Mouse (Mus musculus) A20 (cell line): ENCODE results near the gene Col6a2.

Source experiments
- DNase-seq: peaks from one replicate; pipeline ENCODE4 v3.0.0-alpha.2; 2011; ENCODE audit warnings: low read depth, low spot score

Col6a2 gene

DNA sequence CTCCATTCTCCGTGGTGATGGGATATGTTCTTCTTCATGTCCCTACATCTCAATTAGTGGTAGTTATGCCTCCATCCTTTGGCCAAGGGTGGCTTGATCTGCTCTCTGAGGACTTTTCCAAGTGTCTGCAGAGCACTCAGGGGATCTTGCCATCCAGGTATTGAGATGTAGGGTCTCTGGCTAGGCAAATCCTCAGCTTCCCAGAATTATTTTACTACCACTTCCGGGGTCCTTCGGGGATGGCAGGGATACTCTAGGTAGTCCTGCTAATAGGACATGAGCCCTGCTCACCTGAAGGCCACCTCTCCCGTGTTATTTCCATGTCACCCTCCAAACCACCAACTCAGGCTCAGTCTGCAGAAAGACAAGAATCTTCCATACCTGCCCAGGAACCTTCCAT, 13.2 kb upstream of the Col6a2 start:
- no peak for DNase-seq

DNA sequence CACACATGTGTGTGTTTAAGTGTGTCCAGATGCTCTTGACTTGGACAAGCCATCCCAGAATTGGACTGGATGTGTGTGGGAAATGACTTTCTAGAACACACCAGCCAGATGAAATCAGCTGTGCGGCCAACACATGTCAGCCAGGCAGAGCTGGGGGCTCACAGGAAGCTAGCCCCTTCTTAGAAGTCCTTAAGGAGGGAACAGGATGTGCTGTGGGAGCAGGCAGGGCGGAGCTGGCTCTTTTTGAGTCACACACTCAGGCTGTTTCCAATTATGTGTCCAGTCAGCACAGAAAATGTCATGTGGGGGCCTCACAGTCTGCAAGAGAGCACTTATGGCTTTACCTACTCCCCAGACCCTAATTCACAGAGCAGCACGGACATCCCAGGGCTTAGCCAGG, 12.6 kb upstream of the Col6a2 start:
- no peak for DNase-seq

DNA sequence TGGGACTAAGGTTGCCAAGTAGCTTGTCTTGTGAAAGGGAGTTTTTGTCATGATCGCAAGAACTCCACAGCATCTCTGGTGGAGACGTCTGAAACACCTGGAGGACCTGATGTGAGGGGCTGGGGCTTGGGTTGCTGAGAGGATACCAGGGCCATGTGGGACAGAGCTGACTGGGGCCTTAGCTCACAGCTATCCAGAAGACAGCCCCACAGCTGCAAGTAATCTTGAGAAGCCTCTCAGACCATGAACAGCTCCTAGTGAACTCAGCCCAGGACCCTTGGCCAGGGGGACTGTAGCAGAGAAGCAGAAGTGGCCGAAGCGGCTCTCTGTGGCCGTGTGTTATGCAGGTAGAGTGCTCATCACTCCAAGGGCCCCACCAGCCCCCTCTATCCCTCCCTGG, 11.2 kb upstream of the Col6a2 start:
- no peak for DNase-seq

DNA sequence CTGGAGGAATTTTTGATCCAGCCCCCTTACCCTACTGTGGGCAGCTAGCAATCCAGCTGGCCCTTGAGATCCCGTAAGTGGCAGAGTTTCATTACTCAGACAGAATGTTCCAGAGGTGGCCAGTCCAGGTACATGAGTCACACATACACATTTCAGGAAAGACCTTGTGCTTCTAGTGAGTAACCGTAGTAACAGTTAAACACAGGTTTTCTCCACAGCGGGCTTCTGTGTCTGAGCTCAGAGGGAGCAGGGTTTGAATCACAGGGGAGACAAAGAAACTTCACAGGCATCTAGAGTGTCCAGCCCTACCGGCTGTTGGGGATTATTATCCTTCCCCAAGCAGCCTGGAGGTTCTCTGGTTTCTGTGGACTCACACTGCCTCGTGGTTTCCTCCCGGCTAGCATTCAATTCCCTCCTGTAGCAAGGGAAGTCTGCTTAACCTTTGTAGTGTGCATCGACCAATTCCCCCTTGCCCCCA, 10.7 kb upstream of the Col6a2 start:
- no peak for DNase-seq

DNA sequence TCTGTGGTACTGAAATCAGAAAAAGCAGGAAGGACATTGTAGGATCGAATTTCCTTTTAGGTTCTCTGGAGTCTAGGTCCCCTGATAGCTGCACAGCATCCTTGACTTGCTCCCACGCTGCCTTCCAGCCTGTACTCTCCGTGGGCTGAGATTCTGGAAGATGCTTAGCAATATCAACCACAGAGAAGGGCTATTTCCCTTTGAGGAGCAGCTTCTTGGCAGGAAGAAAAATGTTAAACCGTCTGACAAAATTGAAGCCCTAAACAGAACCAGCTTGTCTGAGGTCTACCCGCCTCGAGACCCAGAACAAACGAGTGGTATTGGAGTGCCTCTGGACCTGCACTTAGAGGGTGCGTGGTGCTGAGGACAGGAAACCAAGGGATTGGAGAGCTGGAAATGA, 9.2 kb upstream of the Col6a2 start:
- DNase-seq = no peak

DNA sequence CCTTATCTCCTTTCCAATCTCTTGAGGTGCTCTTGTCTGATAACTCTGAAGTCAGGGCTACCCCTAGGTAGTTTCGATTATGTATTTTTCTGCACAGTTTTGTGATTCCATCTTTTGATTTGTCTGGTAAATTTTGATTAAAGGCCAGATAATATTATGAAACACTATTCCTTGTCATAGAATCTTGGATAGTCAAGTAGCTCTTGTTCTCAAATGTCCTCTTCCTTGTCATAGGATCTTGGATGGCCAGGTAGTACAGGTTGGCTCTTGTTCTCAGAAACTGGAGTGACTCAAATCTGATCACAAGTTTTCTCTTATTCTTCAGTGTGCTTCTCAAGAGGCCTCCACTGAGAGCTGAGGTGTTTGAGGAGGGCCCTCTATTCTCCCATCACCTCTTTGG, 7.2 kb upstream of the Col6a2 start:
- DNase-seq = no peak

DNA sequence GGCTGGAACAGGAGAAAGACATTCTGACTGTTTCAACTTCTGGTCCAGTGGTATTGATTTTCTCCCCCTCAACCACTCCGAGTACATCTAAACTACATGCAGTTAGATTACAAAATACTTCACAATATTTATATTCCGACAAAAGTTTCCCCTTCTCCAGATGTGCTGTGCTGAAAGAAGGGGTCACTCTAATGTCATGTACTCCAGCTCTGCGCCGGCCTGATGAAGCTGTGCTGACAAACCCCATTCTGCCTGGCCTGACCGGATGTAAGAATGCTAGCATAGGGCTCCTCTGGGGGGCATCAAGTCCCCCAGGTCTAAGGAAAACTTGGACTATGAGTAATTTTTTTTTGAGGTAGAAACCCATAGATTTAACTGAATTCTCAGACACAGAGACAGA, 4.3 kb upstream of the Col6a2 start:
- DNase-seq = no peak

DNA sequence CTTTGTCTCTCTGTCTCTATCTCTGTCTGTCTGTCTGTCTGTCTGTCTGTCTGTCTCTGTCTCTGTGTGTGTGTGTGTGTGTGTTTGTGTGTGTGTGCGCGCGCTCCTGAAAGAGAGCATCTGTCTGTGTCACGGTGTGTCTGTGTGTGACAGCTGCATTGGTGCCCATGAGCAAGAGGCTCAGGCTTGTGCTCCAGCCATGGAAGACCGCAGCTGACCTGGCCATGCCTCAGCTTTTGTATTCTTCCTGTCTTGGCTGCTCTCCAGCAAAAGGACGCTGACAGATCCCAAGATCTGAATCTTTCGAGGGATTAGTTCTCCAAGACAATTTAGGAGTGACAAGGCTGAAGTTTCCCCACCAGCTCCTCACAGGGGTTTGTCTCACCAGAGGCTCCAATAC, 1.5 kb upstream of the Col6a2 start:
- no peak for DNase-seq

DNA sequence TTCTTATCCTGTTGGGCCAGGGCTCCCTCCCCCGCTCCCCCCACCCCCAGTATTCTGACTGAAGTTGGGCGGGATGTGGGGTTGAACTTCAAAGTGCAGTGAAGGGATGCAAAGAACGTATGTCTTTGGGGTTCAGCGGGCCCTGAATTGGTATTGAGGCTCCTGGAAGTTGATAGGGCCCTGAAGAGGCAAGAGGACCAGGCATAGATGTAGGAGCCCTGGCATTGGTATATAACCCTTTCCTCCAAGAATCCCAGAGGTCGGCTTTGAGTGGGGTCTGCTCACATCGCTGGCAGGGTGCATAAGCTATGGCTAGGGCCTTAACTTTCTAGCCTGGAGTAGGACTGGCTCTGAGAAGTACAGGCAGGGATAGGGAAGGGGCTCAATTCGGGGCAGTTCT, 304 bp upstream of the Col6a2 start:
- DNase-seq = no peak

DNA sequence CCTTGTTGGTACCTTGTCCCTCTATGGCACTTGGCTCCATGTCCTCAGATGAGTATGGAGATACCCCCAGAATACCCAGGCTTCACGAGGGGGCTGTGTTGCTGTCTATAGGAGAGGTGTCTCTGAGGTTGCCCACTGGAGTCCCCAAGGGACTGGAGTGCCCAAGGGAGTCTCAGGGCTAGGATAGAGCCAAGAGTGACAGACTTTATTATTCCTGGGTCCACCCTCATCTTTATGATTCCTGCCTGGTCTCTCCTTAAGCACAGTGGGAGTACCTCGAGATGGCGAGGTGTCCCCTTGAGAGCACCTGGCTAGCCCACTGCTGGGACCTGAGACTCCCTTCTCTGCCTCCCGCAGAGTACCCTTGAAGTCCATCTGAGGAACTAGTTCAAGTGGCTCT, 1.0 kb downstream of the Col6a2 start:
- DNase-seq = no peak

DNA sequence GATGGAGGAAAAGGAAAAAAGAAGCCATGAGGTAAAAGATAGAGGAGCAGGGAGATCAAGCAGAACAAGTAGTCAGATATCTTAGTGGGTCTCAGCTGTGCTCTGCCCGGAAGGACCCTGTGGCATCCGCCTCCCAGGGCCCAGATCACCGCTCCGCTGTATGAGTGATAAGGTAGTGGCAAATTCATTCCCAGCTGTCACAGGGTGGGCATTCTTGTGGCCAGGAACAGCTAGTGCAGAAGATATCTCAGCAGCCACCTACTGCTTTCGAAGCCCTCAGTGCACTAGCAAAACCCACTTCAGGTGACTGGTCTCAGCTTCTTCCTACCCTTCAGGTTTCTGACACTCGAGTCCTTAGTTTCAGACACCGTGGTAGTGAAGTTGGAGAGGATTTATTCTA, 11.0 kb downstream of the Col6a2 start:
- no peak for DNase-seq

DNA sequence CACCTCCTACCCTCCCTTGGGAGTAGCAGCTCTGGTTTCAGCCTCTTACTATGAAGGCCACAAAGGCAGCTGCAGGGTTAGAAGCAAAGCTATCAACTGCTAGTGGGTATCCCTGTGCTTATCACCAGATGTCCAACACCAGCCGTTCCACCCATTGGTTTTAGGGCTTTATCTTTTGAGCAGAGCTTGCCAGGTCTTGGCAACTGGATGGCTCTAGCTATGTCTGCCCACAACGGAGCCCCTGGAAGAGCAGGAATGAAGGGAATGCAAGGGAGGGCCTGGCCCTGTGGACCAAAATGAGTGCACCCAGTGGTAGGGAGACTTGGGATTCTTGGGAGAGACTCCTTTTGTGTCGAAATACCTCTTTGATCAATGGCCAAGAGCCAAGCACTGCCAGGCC, 20.7 kb downstream of the Col6a2 start:
- DNase-seq = no peak

DNA sequence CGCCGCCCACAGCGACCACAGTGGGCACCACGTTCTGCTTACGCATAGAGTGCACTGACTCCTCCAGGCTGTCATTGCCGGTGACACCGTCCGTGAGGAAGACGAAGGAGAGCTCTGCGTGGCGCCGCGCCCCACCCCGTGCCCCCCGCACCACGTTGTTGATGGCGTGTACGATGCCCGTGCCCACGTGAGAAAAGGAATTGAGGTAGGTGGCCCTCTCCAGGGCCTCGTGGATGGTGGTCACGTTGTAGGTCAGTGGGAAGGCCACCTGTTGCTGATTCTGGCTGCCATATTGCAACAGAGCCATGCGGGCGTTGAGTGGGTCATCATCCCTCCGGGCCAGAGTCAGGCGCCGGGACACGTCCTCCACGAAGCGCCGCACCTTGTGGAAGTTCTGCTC, 27.1 kb downstream of the Col6a2 start:
- no peak for DNase-seq

DNA sequence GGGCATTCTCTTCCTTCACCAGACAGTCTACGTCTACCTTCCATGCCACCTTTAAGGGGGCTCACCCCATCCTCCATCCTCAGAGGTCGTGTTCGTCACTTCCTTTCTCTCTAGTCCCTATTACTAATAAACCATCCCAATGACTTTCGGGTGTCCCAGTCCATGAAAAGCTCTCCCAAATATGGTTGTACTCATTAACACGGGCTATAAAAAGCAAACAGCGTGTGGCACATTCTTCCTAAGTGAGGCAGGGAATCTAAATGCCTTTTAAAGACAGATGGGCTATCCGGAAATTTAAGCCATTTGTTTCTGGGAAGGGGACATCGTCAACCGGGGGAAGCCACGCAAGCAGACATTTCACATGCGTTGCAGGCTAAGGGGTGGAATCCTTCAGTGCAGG, 33.2 kb downstream of the Col6a2 start:
- DNase-seq = no peak

DNA sequence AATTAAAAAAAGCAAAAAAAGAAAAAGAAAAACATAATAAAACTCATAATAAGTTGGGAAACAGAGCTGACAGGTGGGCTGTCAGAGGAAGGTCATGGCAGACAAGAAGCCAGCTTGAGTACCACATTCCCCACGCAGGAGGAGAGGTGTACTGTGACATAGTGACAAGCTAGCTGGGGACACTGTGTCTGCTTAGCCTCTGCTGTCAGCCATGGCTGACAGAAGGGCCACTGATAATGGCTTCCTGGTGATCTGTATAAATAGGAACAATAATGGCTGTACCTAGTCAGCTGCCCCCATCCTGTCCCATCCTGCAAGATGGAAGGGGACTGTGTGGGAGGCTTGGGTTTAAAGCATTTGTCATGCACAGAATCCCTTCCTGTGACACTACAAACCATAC, 37.2 kb downstream of the Col6a2 start:
- DNase-seq = no peak

DNA sequence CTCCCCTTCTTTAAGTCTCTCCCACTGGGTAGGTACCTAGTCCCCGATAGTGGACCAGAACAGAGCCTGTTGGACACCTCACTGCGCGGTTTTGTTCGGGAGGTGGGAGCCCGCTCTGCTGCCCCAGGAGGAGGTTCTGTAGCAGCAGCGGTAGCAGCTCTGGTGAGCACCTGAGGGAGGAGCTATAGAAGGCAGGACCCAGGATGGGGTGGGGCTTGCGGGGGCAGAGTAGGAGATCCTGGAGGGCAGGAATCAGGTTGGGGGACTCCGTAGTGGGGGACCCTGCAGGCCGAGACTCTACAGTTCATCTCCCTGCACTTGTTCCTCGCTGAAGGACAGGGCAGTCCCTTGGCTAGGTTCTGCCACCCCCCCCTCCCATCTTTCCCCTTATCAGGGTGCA, 39.3 kb downstream of the Col6a2 start:
- DNase-seq = no peak

DNA sequence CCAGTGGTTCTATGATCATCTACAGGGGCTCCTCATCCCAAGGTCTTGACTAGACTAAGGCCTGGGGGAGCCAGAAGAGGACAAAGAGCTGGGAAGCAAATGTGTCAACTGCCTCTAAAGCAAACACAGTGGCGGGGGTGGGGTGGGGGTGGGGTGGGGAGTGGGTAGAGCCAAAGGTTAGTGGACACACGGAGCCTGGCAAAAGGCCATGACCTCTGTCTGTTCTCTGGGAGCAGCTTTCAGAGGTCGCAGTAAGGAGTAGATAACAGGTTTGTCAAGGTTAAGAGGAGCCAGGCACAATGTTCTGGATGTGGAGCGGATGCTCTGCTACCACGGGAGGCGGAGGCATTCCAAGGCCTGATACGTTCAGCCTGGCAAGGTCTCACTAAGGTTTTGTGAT, 46.5 kb downstream of the Col6a2 start:
- no peak for DNase-seq

DNA sequence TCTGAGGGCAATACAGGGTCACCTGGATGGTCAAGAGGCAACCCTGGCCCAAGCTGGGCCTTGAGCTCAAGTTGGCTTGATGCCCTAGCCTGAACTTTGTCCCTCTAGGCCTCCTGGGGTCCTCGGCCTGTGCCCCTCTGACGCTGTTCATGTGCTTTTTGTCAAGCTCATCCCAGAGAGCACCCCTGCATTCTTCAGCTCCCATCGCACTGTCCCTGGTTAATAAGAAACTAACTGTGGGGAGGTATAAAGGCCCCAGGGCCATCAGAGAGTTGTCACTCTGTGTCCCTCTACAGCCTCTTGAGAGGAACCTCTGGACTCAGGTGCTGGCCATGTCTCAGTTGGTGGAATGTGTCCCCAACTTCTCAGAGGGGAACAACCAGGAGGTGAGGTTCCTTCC, 48.1 kb downstream of the Col6a2 start, which contains the start of gene Ftcd:
Gene Ftcd, plus strand, starts transcription at position 275 of the 400 bp plus-strand sequence.
- no peak for DNase-seq

DNA sequence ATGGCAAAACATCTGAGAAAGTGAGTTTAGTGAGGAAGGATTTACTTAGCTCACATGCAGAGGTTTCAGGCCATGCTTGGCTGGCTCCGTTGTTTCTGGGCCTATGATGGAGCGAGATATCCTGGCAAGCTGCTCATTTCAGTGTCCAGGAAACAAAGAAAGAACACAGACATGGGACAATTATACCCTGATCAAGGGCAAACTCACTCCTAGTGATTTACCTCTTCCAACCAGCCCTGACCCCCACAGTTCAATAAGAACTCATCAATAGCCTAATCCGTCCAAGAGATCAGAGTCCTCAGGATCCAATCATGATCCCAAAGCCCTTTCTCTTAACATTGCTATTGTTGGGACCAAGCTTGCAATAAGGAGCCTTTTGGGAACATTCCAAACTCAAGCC, 51.3 kb downstream of the Col6a2 start:
- no peak for DNase-seq

DNA sequence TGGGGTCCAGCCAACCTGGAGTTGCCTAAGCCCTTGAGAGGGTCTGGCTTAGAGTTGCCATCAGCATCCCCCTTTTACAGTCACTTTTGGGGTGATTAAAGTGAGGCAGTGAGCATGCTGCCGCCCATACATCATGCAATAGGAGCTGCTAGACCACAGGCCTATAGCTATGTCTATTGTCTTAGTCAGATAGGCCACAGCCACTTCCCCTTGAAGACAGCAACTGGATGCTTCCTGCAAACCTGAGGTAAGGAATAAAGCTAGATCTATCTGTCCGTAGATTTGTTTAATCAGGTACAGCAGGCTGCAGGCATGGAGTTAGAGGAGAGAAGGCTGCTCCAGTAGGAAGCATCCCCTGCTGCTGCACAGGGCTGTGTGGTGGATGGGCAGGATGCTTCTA, 52.4 kb downstream of the Col6a2 start:
- no peak for DNase-seq

DNA sequence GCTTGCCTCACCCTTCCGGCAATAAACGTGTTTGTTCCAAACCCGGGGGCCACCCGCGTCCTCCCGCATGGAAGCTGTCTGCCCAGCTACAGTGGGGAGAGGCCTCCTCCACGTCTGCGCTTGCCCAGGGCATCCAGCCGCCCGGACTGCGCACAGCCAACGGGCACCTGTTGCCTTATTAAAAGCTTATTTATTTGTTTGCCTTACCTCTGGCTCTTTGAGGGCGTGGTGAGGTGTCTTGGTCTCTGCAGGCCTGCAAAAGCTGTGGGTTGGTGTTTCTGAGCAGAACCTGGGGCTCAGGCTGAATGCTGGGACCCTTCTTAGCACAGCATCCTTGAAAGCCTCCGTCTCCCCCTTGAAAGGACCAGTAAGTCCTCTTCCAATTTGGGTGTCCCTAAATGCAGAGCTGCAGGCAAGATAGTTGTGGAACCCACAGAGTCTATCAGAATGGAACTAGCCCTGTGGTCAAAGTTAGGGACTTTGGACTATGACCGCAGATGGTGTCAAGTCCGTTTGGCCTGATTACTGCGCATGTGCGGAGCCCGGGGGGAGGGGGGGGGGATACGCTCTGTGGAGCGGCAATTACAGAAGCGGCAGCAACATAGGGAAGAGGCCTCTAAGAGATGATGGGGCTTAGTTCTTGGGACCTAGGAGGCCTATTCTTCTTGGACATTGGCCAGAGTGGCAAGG, 53.3 kb downstream of the Col6a2 start:
- no peak for DNase-seq

DNA sequence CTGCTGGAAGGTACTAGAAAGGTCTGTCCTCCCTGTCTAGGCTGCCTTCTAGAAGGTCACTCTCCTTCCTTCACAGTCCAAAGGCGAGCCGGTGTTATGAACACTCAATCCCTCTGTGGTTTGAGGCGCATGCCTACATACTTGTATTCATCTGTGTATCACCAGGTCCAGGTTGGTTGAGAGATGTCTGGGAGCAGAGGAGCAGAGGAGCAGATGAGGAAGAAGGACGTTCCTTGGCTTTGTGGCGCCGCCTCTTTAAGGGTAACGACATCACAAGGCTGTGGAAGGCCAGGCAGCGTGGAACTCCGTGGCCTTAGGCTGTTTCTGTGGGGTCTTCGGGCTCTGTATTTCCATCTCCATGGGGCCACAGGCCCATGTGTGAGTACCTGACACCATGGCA, 61.5 kb downstream of the Col6a2 start, which contains the start of gene Spatc1l:
Gene Spatc1l, plus strand, starts transcription at position 301 of the 400 bp plus-strand sequence.
- no peak for DNase-seq

DNA sequence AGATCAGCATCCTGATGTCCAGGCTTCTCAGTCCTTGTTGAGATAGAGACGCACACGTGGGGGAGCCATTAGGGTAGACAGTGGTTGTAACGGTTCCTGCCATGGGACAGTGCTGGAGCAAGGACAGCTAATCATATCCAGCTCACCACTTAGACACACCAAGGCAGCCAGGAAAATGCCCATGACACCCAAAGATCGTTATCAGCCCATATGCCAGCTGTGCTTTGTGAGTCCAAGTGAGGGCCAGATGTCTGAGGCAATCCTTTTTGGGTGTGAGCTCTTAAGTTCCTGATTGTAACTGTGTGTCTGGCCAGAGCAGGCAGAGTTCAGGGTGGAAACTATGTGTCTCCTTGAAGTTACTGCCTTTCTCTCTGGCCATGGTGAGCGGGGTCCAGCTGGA, 69.4 kb downstream of the Col6a2 start:
- no peak for DNase-seq

DNA sequence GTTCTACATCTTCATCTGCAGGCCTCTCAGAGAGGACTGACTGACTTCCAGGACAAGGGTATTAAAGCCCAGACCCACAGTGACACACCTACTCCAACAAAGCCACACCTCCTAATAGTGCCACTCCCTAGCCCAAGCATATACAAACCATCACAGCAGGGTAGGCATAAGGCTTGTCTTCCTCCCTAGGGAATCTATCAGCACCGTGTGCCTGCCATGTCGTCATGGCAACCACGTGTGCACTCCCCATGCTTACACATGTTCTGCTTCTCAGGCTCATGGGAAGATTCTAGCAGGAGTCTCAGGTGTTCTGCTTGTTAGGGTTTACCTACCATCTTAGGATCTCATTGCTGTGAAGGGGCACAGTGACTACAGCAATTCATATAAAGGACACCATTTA, 71.9 kb downstream of the Col6a2 start:
- DNase-seq = no peak
